Mouse (Mus musculus) cortical plate, adult 2 months (tissue): ENCODE results near the gene Mymk.

Source experiments
- CTCF ChIP-seq: fragments of 200-500 bp; IDR thresholded peaks from 2 replicates; pipeline ENCODE4 v1.5.1; 2011; ENCODE audit warnings: mild to moderate bottlenecking, control low read depth, low read length; ENCODE audit not compliant: insufficient read depth; ENCODE audit errors: extremely low read depth
- POLR2A ChIP-seq: fragments of 200-500 bp; IDR thresholded peaks from 2 replicates; pipeline ENCODE4 v1.6.1; 2011; ENCODE audit warnings: mild to moderate bottlenecking, low read length, control low read depth; ENCODE audit not compliant: insufficient read depth; ENCODE audit errors: extremely low read depth

DNA sequence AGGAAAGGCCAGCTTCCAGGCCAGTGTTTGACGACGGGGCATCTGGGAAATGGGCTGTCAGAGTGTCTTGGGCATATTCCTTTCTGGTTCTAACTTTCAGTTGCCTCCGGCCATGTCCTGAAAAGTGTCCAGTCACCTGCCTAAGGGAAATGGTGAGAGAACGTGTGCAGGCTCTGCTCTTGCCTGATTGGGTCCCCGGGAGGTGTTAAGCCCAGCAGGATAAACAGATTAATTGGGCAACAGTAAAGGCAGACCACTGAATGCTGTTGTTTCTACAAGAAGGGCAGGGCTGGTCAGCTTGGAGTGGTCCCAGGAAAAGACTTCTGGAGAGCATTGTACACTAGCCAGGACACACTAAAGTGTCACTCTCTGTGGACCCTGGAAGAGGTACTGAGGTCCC, 16.7 kb upstream of the Mymk start:
- TF ChIP-seq CTCF (no peak), POLR2A (no peak)
